Comparison of ENCODE assay signal across 20 mouse cellular contexts in the genomic region with DNA sequence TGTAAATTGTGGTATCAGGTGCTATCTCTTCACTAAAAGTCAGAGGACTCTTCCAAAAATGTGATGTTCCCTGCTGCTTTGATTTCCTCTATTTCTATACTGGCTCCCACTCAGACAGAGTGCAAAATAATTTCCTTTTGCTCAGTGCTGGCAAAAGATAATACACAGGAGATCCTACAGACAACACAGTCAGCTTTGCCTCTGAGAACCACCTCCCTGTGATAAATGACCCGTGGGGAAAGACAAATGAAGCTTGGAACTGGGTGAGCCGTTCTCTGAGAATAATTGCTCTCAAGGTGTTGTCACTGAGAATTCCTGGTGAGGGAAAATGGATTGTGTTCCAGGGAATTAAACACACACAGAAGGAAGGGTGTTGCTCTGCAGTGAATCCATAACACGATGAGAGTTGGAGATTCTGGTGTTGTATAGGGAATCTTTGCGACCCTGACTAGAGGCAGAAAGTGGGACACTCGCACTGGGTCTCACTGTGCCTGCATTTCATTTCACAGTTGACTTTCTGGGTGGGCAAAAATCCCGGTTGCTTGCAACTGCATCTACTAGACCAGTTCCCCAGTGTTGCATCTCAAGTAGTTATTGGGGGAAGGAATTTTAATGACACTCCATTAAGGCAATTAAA.
A peak's percentile ranks its signal among the peaks of the same experiment; 100 is the strongest.
DNase-seq lines count a peak whose midpoint lies in the region; ATAC-seq lines count a peak whose summit lies in the region.
"Had no signal": no experiment of that assay in that cellular context is flagged by ENCODE, and none has a peak within 500 bp of the region (broad histone marks: within the 10 kb centered on the region; RNA-seq: fewer than 3 reads in every experiment).

No protein-coding gene starts in this region.

- H3K9ac ChIP-seq in hindbrain, embryonic 13.5 days: no peak overlapping the region
- H3K9ac ChIP-seq in hindbrain, embryonic 11.5 days (ENCODE audit: low read depth, low read length): no peak overlapping the region
- H3K9ac ChIP-seq in hindbrain, embryonic 15.5 days: no peak overlapping the region
- H3K9ac ChIP-seq: embryonic facial prominence, embryonic 15.5 days; heart, embryonic 13.5 days; liver, embryonic 15.5 days; stomach, embryonic 15.5 days had no signal

- H3K9me3 ChIP-seq in hindbrain, embryonic 13.5 days: 0 out of 2 replicates have a peak, but pooled peaks cover 4% of the 10 kb centered on the region
- no peaks in the 10 kb centered on the region for H3K9me3 ChIP-seq in hindbrain, embryonic 11.5 days (ENCODE audit: control insufficient read depth, low read length)
- no peaks in the 10 kb centered on the region for H3K9me3 ChIP-seq in hindbrain, embryonic 15.5 days
- H3K9me3 ChIP-seq: embryonic facial prominence, embryonic 15.5 days; liver, embryonic 15.5 days; stomach, embryonic 15.5 days had no signal

- H3K27ac ChIP-seq in hindbrain, embryonic 13.5 days: peak overlapping the region; percentile 66
- no peak overlapping the region for H3K27ac ChIP-seq in hindbrain, embryonic 11.5 days (ENCODE audit: low read depth, low read length)
- peak overlapping the region; percentile 57 for H3K27ac ChIP-seq in hindbrain, embryonic 15.5 days (replicated peaks)
- H3K27ac ChIP-seq: embryonic facial prominence, embryonic 15.5 days; forebrain, embryonic 10.5 days; heart, embryonic 13.5 days; liver, embryonic 15.5 days; stomach, embryonic 15.5 days had no signal

- peak; percentile 26 for DNase-seq in cerebellum, adult 11-12 months
- no peak for DNase-seq in cerebellum, adult 8-10 months
- no peak for DNase-seq in hindbrain, embryonic 11.5 days (ENCODE audit: low spot score)
- DNase-seq in Muller cell, postnatal 12 days (ENCODE audit: inconsistent ontology term): peak; percentile 65
- DNase-seq in left cerebral cortex, postnatal 36 days (ENCODE audit: low spot score in 2 of 2): no peak
- DNase-seq: adrenal gland, postnatal 10 days; heart, postnatal 36 days; kidney, postnatal 4 days; spleen, adult 18-20 months had no signal

- intact Hi-C loops in left cerebral cortex, postnatal 36 days (cut with DNase I): no loop called here

- no peaks in the 10 kb centered on the region for H3K36me3 ChIP-seq in hindbrain, embryonic 13.5 days
- H3K36me3 ChIP-seq in hindbrain, embryonic 11.5 days (ENCODE audit: control insufficient read depth, insufficient read depth, low read length): no peaks in the 10 kb centered on the region
- no peaks in the 10 kb centered on the region for H3K36me3 ChIP-seq in hindbrain, embryonic 15.5 days
- H3K36me3 ChIP-seq: embryonic facial prominence, embryonic 15.5 days; forebrain, embryonic 10.5 days; heart, embryonic 13.5 days; liver, embryonic 15.5 days; stomach, embryonic 15.5 days had no signal

- H3K4me2 ChIP-seq in hindbrain, embryonic 13.5 days: no peak overlapping the region
- no peak overlapping the region for H3K4me2 ChIP-seq in hindbrain, embryonic 11.5 days (replicated peaks; ENCODE audit: low read depth, low read length)
- no peak overlapping the region for H3K4me2 ChIP-seq in hindbrain, embryonic 15.5 days
- H3K4me2 ChIP-seq: embryonic facial prominence, embryonic 15.5 days; heart, embryonic 13.5 days; liver, embryonic 15.5 days; stomach, embryonic 15.5 days had no signal

- H3K4me3 ChIP-seq in hindbrain, embryonic 13.5 days: no peak overlapping the region
- no peak overlapping the region for H3K4me3 ChIP-seq in hindbrain, embryonic 11.5 days (ENCODE audit: low read depth, low read length)
- H3K4me3 ChIP-seq in hindbrain, embryonic 15.5 days: no peak overlapping the region
- H3K4me3 ChIP-seq: embryonic facial prominence, embryonic 15.5 days; forebrain, embryonic 10.5 days; heart, embryonic 13.5 days; liver, embryonic 15.5 days; stomach, embryonic 15.5 days had no signal

- H3K27me3 ChIP-seq in hindbrain, embryonic 13.5 days: no peaks in the 10 kb centered on the region
- H3K27me3 ChIP-seq in hindbrain, embryonic 11.5 days (ENCODE audit: control insufficient read depth, insufficient read depth, low read length): no peaks in the 10 kb centered on the region
- no peaks in the 10 kb centered on the region for H3K27me3 ChIP-seq in hindbrain, embryonic 15.5 days
- H3K27me3 ChIP-seq: CH12.LX; embryonic facial prominence, embryonic 15.5 days; heart, embryonic 13.5 days; liver, embryonic 15.5 days; stomach, embryonic 15.5 days had no signal

- peaks cover 6% of the 10 kb centered on the region for H3K4me1 ChIP-seq in hindbrain, embryonic 13.5 days (replicated peaks)
- H3K4me1 ChIP-seq in hindbrain, embryonic 11.5 days (replicated peaks; ENCODE audit: control insufficient read depth, insufficient read depth, low read length): no peaks in the 10 kb centered on the region
- peaks cover 5% of the 10 kb centered on the region for H3K4me1 ChIP-seq in hindbrain, embryonic 15.5 days (replicated peaks)
- H3K4me1 ChIP-seq: embryonic facial prominence, embryonic 15.5 days; liver, embryonic 15.5 days; stomach, embryonic 15.5 days had no signal

- 34% methylated on average over 6 of the region's 6 CpGs for WGBS in hindbrain, embryonic 13.5 days
- 48% methylated on average over 6 of the region's 6 CpGs for WGBS in hindbrain, embryonic 11.5 days
- WGBS in hindbrain, embryonic 15.5 days: 26% methylated on average over 6 of the region's 6 CpGs

- ATAC-seq in hindbrain, embryonic 13.5 days (ENCODE audit: low FRiP score): peak; percentile 65; the same call in 1 of the 2 replicates
- no peak for ATAC-seq in hindbrain, embryonic 11.5 days (ENCODE audit: low FRiP score)
- ATAC-seq in hindbrain, embryonic 15.5 days (ENCODE audit: low FRiP score, low read depth): peak; percentile 42; the same call in 1 of the 2 replicates
- ATAC-seq in granulocyte monocyte progenitor cell, adult 5-6 weeks (replicated peaks; ENCODE audit: poor library complexity, severe bottlenecking): no peak
- ATAC-seq: intestine, embryonic 16.5 days; lung, postnatal 0 days had no signal

Comparison
In these comparisons a context has a peak if more than half of its experiments do, and no peak if none do; other contexts are left out.
1. DNase-seq: peak in cerebellum, adult 11-12 months (single experiment) and Muller cell, postnatal 12 days (single experiment); none in cerebellum, adult 8-10 months (single experiment), hindbrain, embryonic 11.5 days (single experiment) and left cerebral cortex, postnatal 36 days (0 of 2).
2. ATAC-seq: peak in hindbrain, embryonic 13.5 days (single experiment) and hindbrain, embryonic 15.5 days (single experiment); none in hindbrain, embryonic 11.5 days (single experiment) and granulocyte monocyte progenitor cell, adult 5-6 weeks (single experiment).